Mouse (Mus musculus) liver, postnatal 0 days (tissue): Measurements from ENCODE around the gene Lbhd2. TPM values are rescaled to one million over a fixed set of nuclear protein-coding genes. Genes with fewer than 3 reads are reported as not detected.

Source experiments
- ATAC-seq: fragments of 200-750 bp; cut with Nextera tagmentation; 2 replicates; pipeline ENCODE4 v1.8.0; 2017; ENCODE audit warnings: mild to moderate bottlenecking, moderate library complexity
- DNase-seq: peaks from one replicate; pipeline ENCODE4 v3.0.0-alpha.2; 2016
- H3K27ac ChIP-seq: fragments of 300-500 bp; sonication (generic); 2 replicates; pipeline ENCODE4 v1.5.1; 2014; ENCODE audit warnings: antibody characterized with exemption, moderate library complexity, mild to moderate bottlenecking, low read depth
- H3K27me3 ChIP-seq: fragments of 300-500 bp; sonication (generic); 2 replicates; pipeline ENCODE4 v1.6.1; 2014; ENCODE audit warnings: low read length, control low read depth, mixed read lengths; ENCODE audit not compliant: insufficient read depth
- H3K36me3 ChIP-seq: fragments of 300-500 bp; sonication (generic); replicated peaks from 2 replicates; pipeline ENCODE4 v1.6.1; 2014; ENCODE audit warnings: mild to moderate bottlenecking, control low read depth, low read length, moderate library complexity, mixed read lengths; ENCODE audit not compliant: insufficient read depth
- H3K4me1 ChIP-seq: fragments of 300-500 bp; sonication (generic); 2 replicates; pipeline ENCODE4 v1.6.1; 2014; ENCODE audit warnings: antibody characterized with exemption, mild to moderate bottlenecking, control low read depth; ENCODE audit not compliant: insufficient read depth
- H3K4me2 ChIP-seq: fragments of 300-500 bp; sonication (generic); 2 replicates; pipeline ENCODE4 v1.6.1; 2014; ENCODE audit warnings: low read depth, mild to moderate bottlenecking, low read length, moderate library complexity, mixed read lengths
- H3K4me3 ChIP-seq: fragments of 300-500 bp; sonication (generic); 2 replicates; pipeline ENCODE4 v1.5.1; 2014; ENCODE audit warnings: low read depth, low read length
- H3K9ac ChIP-seq: fragments of 300-500 bp; sonication (generic); replicated peaks from 2 replicates; pipeline ENCODE4 v1.6.1; 2014; ENCODE audit warnings: mild to moderate bottlenecking, moderate library complexity
- H3K9me3 ChIP-seq: fragments of 300-500 bp; sonication (generic); 2 replicates; pipeline ENCODE4 v1.6.1; 2016; ENCODE audit warnings: mild to moderate bottlenecking, control low read depth, low read length, mixed read lengths
- CTCF ChIP-seq: sonication (generic); IDR thresholded peaks from 2 replicates; pipeline ENCODE4 v1.5.1; 2016; ENCODE audit warnings: antibody characterized with exemption, low read depth
- EP300 ChIP-seq: IDR thresholded peaks from 2 replicates; pipeline ENCODE4 v1.6.1; 2016; ENCODE audit warnings: antibody characterized with exemption, low read depth, mild to moderate bottlenecking
- WGBS: fragments of 180-500 bp; shearing (Covaris S2); extraction: QIAGEN DNeasy Blood & Tissue Kit; methylation state at CpG from one replicate; pipeline ENCODE4 v1.1.7; 2014; ENCODE audit not compliant: insufficient replicate concordance; 5-methylcytosine and 5-hydroxymethylcytosine counted together
- polyA plus RNA-seq: library from polyadenylated mRNA; unstranded; fragments of >200 nt; fragmentation: Nextera tagmentation; extraction: Ambion mirVana; gene quantifications from 2 replicates; pipeline ENCODE4 v1.2.1, GENCODE M21; 2015

Lbhd2 gene
- polyA plus RNA-seq, 1 experiment from 2014 or later, result 0.22 TPM

DNA sequence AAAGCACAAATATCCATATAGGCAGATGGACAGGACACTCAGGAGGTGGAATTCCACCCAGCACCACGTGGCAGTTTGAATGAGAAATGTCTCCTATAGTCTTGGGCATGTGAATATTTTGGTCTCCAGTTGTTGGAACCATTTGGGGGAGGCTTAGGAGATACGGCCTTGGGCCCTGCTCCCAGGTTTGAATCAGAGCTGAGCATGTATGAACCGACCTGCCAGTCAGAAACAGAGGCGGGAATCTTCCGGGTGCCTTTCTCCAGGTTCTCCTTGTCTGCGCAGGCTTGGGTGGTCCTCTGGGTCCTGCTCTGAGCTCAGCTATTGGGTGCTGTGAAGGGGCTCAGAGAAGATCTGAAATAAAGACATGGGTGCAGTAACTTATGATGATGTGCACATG lies 12.6 kb upstream of the Lbhd2 start:
- no peaks in the 10 kb centered on the region for H3K9me3 ChIP-seq
- DNase-seq (no peak), ATAC-seq (no peak)
- no peaks in the 10 kb centered on the region for H3K4me1 ChIP-seq
- H3K27me3 ChIP-seq, result no peaks in the 10 kb centered on the region
- 78% methylated on average over 6 of the region's 6 CpGs for WGBS
- H3K36me3 ChIP-seq, result no peaks in the 10 kb centered on the region
- H3K4me2 ChIP-seq, result no peak overlapping the region
- no peak overlapping the region for H3K9ac ChIP-seq
- no peak overlapping the region for H3K27ac ChIP-seq
- TF ChIP-seq CTCF, result no peak
- no peak for TF ChIP-seq EP300
- H3K4me3 ChIP-seq, result no peak overlapping the region

DNA sequence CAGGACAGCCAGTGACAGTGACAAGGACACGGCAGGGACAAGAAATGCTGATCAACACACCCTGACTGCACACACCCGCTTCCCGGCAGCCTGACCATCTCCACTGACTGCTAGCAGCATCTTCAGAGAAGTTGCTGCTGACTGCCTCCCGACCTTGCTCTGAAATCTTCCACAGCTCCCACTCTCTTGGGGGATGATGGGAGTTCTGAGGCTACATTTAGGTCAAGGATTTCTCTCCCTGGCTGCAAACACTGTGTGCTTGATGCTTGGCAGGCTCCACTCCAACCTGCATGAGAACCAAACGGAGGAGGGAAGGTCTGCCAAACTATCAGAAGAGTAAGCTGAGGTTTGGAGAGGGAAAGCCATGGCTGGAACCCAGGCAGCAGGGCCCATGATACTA lies 9.6 kb upstream of the Lbhd2 start:
- no peak for ATAC-seq
- Histone ChIP-seq H3K27ac (no peak overlapping the region), H3K4me2 (no peak overlapping the region), H3K9me3 (no peaks in the 10 kb centered on the region), H3K4me1 (no peaks in the 10 kb centered on the region), H3K27me3 (no peaks in the 10 kb centered on the region), H3K9ac (no peak overlapping the region), H3K36me3 (no peaks in the 10 kb centered on the region), H3K4me3 (no peak overlapping the region)
- DNase-seq, result no peak
- 63% methylated on average over 5 of the region's 5 CpGs for WGBS
- no peak for TF ChIP-seq CTCF
- TF ChIP-seq EP300, result no peak

DNA sequence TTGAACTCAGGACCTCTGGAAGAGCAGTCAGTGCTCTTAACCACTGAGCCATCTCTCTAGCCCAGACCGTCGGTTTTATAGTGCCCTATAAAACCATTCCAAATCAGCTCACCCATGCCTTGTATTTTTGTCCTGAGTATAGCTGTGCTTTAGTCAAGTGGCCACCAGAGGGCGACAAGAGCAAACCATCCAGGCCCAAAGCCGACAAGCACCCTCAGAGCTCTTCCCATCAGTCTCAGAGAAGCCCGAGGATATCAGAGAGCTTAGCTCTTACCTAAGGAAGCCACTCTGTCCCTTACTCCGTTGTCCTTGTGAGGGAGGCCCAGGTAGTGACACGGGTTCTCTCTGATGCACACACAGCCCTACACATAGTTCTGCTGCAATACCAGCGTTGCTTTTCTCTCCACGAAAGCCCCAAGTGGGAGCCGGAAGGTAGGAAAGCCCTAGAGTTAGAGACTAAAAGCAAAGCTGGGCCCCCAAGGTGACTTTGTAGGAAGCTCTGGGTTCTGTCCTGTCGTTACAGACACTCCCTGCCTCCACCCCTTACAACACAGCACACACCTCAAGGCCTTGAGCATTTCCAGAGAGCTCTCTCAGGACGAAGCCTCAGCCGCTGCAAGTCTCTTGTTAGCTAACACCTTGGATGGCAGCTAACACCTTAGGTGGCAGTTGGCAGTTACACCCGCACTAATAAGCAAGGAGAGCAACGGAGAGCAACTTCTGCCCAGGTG lies 5.0 kb upstream of the Lbhd2 start:
- TF ChIP-seq CTCF (peak; percentile 94), EP300 (no peak)
- DNase-seq (peak; percentile 80), ATAC-seq (peak; percentile 59)
- Histone ChIP-seq H3K36me3 (no peaks in the 10 kb centered on the region), H3K4me1 (no peaks in the 10 kb centered on the region), H3K9ac (no peak overlapping the region), H3K4me2 (no peak overlapping the region), H3K9me3 (no peaks in the 10 kb centered on the region), H3K4me3 (no peak overlapping the region), H3K27ac (no peak overlapping the region), H3K27me3 (peaks cover under 1% of the 10 kb centered on the region; the same call in 1 of the 2 replicates)
- 26% methylated on average over 15 of the region's 15 CpGs for WGBS

DNA sequence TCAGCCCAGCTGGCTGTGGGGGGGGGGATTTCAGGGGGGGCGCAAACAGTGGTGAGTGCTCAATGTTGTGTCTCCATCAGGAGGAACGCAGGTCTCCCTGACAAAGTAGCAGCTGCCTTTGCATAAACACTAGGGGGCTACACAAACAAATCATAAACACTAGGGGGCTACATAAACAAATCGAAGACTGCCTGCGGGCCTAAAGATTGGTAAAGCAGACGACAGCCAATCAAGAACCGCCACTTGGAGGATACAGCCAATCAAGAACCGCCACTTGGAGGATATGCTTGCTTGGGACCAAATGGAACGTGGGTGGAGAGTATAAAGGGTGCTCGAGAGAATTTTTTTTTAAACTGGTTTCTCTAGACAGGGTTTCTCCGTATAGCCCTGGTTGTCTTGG lies 1.7 kb upstream of the Lbhd2 start:
- WGBS, result 60% methylated on average over 10 of the region's 10 CpGs
- Histone ChIP-seq H3K27me3 (peaks cover 12% of the 10 kb centered on the region; the same call in 1 of the 2 replicates), H3K27ac (no peak overlapping the region), H3K4me3 (no peak overlapping the region), H3K4me2 (no peak overlapping the region), H3K4me1 (no peaks in the 10 kb centered on the region), H3K36me3 (no peaks in the 10 kb centered on the region), H3K9me3 (no peaks in the 10 kb centered on the region), H3K9ac (no peak overlapping the region)
- ATAC-seq (no peak), DNase-seq (no peak)
- no peak for TF ChIP-seq EP300
- no peak for TF ChIP-seq CTCF

DNA sequence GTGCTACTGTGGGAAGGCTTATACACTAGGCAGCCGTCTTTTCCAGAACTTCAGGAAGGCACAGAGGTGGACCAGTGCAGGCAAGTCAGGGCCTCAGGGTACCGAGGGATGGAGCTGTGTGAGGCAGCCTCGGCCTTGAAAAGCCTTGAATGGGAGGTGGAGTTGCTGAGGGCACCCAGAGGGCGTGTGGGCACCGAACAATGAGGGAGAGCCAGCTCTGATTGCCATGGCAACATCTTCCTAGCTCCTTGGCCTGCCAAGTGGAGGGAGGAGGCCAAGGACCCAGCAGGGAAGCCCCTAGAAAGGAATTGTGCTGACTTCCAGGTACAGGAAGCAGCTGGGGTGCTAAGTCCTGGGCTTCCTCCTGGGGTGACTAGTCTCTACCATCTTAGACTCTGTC lies 3.0 kb downstream of the Lbhd2 start:
- DNase-seq (no peak), ATAC-seq (no peak)
- Histone ChIP-seq H3K4me1 (peaks cover 4% of the 10 kb centered on the region), H3K9me3 (no peaks in the 10 kb centered on the region), H3K27me3 (peaks cover 12% of the 10 kb centered on the region; the same call in 1 of the 2 replicates), H3K9ac (no peak overlapping the region), H3K4me3 (no peak overlapping the region), H3K27ac (no peak overlapping the region), H3K4me2 (no peak overlapping the region), H3K36me3 (no peaks in the 10 kb centered on the region)
- 47% methylated on average over 5 of the region's 5 CpGs for WGBS
- TF ChIP-seq CTCF, result no peak
- TF ChIP-seq EP300, result no peak

DNA sequence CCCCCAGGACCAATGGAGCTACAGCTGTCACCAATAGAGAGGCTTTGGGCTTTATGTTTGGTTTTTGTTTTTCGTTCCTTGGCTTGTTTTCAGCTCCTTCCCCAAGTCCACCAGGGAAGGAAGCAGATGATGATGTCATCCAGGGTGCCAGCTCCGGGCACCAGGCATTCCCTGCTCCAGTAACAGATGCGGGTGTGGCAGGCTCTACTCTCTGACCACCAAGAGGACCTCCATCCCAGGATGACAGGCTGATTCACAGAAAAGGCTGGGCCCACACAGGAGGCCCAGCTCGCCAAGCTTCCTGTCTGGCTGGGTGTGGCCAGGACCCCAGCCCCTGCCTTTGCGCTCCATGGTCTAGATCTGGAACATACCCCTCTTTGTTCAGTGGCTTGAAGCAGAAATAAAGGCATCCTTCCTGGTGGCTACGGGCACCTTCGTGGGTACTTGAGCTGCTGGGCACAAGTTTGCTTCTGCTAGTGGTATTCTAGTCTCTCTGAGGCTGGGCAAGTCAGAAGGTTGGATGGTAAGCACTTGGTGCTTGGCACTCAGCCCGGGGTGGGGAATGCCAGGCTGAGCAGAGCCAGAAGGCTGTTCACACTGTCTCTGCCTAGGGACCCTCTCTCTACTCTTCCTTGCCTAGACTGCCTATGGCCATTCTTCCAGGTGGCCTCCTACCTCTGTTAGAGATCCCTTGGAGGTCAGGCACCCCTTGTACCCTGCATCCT lies 5.2 kb downstream of the Lbhd2 start:
- no peak overlapping the region for H3K9ac ChIP-seq
- H3K4me2 ChIP-seq, result no peak overlapping the region
- TF ChIP-seq EP300 (no peak), CTCF (no peak)
- no peak for ATAC-seq
- H3K4me3 ChIP-seq, result no peak overlapping the region
- H3K4me1 ChIP-seq, result peaks cover 6% of the 10 kb centered on the region
- peaks cover 9% of the 10 kb centered on the region; the same call in 1 of the 2 replicates for H3K27me3 ChIP-seq
- 76% methylated on average over 8 of the region's 8 CpGs for WGBS
- H3K36me3 ChIP-seq, result no peaks in the 10 kb centered on the region
- no peak overlapping the region for H3K27ac ChIP-seq
- no peak for DNase-seq
- H3K9me3 ChIP-seq, result no peaks in the 10 kb centered on the region
